Mouse (Mus musculus) retina, adult 2 months (tissue): ENCODE results near the gene March5.

Source experiments
- DNase-seq: peaks from one replicate; pipeline ENCODE4 v3.0.0-alpha.2; 2012; ENCODE audit warnings: low read depth, low spot score

Gene March5

DNA sequence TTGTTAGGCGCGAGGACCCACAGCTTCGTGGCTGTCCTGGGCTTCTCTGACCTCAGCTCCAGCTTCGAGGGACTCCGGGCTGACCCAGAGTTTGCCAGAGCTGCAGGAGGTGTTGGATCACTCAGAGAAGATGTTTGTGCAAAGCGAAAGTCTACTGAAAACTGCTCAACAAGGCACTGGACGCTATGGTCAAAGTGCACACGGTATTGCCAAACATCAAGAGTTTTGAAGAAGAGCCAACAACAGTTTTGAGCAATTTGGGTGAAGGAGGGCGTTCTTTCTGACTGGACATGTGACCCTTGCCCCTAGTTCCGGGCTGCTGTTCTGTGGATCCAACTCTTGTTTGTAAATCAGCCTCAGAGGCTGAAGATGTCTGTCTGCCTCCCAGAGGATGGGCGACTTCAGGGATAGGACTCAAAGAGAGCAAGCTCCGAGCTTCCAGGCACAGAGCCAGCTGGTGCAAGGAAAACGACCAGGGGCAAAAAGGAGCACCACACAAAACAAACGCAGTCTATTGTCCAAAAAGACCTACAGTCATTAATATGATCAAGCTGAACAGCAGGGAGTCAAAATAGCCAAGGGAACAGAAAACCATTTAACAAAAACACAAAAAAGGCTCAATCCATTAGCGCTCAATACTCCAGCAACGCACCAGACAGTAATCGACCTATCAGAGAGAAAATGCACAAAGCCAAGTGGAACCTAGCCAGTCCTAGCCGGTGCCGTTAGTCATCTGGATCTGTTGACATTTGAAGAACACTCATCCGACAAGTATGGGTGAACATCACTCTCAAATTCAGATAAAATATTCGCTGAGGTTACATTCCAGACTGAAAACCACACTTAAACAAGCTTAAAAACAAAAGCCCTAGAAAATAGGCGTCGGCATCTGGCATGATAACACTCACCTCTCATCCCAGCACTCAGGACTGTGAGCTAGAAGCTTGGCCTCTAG, 56.9 kb downstream of the March5 start:
- DNase-seq, result no peak

DNA sequence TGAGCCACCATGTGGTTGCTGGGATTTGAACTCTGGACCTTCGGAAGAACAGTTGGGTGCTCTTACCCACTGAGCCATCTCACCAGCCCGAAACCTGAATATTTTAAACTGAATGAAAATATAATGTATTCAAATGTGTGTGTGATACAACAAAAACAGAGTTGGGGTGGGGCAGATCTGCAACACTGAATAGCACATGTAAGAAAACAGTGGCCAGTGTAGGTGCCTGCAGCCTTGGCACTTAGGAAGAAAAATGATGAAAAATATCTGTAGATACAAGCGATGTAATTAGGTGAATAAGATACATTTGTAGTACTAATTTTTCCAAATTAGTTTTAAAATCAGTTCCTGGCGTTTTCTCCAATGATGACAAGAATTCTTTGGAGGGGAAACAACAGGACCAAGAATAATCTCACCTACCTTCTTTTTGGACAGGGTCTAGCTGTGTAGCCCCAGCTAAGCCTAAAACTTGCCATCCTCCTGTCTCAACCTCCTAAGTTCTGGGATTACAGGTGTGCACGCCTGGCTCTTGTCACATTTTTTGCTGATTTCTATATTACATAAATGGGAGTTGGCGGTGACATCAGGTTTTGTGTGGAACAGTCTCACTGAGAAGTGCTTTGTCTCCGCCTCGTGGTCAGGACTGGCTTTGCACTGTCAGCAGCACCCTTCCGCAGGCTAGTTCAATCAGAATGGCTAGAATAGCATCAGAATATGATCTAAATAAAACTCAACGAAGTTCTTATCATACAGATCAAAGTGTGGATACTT, 58.2 kb downstream of the March5 start:
- peak; percentile 59 for DNase-seq

DNA sequence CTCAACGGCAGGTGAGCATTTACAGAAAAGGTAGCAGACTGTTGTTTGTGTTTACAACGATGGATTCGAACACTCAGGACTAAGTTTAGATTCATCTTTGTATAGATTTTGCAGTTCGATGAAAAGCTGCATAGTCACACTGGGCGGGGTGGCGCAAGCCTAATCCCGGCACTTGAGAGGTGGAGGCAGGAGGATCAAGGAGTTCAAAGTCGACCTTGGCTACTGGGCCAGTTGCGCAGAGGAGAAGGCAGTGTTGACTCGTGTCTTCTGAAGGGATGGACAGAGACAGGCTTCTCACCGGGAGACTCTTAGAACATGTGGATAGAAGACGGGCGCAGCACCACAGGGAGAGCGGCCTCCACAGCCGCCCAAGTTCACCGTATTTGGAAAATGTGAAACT, 61.8 kb downstream of the March5 start:
- DNase-seq, result no peak
